Mouse (Mus musculus): ENCODE results near the gene Fam114a1. TPM values are rescaled to one million over a fixed set of nuclear protein-coding genes. Genes with fewer than 3 reads are reported as not detected.

Gene Fam114a1
- total and polyA plus RNA-seq, 3 experiments = 0.05 TPM; not detected in 2

- no peak overlapping the region for H3K4me3 ChIP-seq (ENCODE audit: low read depth, low read length)
- no peak for DNase-seq (ENCODE audit: low spot score)
- H3K9me3 ChIP-seq (replicated peaks) = no peaks in the 10 kb centered on the region
- H3K4me1 ChIP-seq (ENCODE audit: insufficient read depth, low read depth, low read length) = no peaks in the 10 kb centered on the region
- TF ChIP-seq POLR2AphosphoS5 (IDR thresholded peaks at IDR 0.05; ENCODE audit: insufficient replicate concordance, low read depth, low read length) = no peak
- TF ChIP-seq GATA2 (IDR thresholded peaks at IDR 0.05; ENCODE audit: borderline replicate concordance, low read depth, low read length) = no peak
- no peak for TF ChIP-seq TAL1 (conservative IDR thresholded peaks at IDR 0.05; ENCODE audit: low read depth, low read length)
- no peak for TF ChIP-seq CTCF (IDR thresholded peaks at IDR 0.05; ENCODE audit: low read depth, low read length)
- TF ChIP-seq GATA1 (IDR thresholded peaks at IDR 0.05; ENCODE audit: borderline replicate concordance, low read length) = no peak
- no peak for ATAC-seq (ENCODE audit: extremely low read depth, insufficient number of reproducible peaks, low FRiP score, poor library complexity, severe bottlenecking)
- no peaks in the 10 kb centered on the region for H3K36me3 ChIP-seq (replicated peaks)
- H3K27me3 ChIP-seq (ENCODE audit: insufficient read depth, low read length) = 0 out of 2 replicates have a peak, but pooled peaks cover 3% of the 10 kb centered on the region
Measured at GRCm38 (mm10) chr5:65071689-65072118, 101.8 kb downstream of the Fam114a1 start.

GRCm38 (mm10) chr5:65073247-65073646 is 103.4 kb downstream of the Fam114a1 start:
- Histone ChIP-seq H3K4me1 (ENCODE audit: insufficient read depth, low read depth, low read length) (peaks cover 3% of the 10 kb centered on the region; the same call in 1 of the 2 replicates), H3K36me3 (replicated peaks) (no peaks in the 10 kb centered on the region), H3K9me3 (replicated peaks) (no peaks in the 10 kb centered on the region), H3K27me3 (ENCODE audit: insufficient read depth, low read length) (0 out of 2 replicates have a peak, but pooled peaks cover 3% of the 10 kb centered on the region), H3K4me3 (ENCODE audit: low read depth, low read length) (no peak overlapping the region)
- TF ChIP-seq GATA2 (IDR thresholded peaks at IDR 0.05; ENCODE audit: borderline replicate concordance, low read depth, low read length) (no peak), TAL1 (conservative IDR thresholded peaks at IDR 0.05; ENCODE audit: low read depth, low read length) (no peak), CTCF (IDR thresholded peaks at IDR 0.05; ENCODE audit: low read depth, low read length) (no peak), GATA1 (IDR thresholded peaks at IDR 0.05; ENCODE audit: borderline replicate concordance, low read length) (no peak), POLR2AphosphoS5 (IDR thresholded peaks at IDR 0.05; ENCODE audit: insufficient replicate concordance, low read depth, low read length) (no peak)
- DNase-seq (ENCODE audit: low spot score) (no peak), ATAC-seq (ENCODE audit: extremely low read depth, insufficient number of reproducible peaks, low FRiP score, poor library complexity, severe bottlenecking) (no peak)

- ATAC-seq (ENCODE audit: extremely low read depth, insufficient number of reproducible peaks, low FRiP score, poor library complexity, severe bottlenecking) = no peak
- no peaks in the 10 kb centered on the region for H3K9me3 ChIP-seq (replicated peaks)
- DNase-seq (ENCODE audit: low spot score) = no peak
- H3K27me3 ChIP-seq (ENCODE audit: insufficient read depth, low read length) = no peaks in the 10 kb centered on the region
- no peaks in the 10 kb centered on the region for H3K36me3 ChIP-seq (replicated peaks)
- no peak overlapping the region for H3K4me3 ChIP-seq (ENCODE audit: low read depth, low read length)
- TF ChIP-seq CTCF (IDR thresholded peaks at IDR 0.05; ENCODE audit: low read depth, low read length) = no peak
- TF ChIP-seq GATA2 (IDR thresholded peaks at IDR 0.05; ENCODE audit: borderline replicate concordance, low read depth, low read length) = no peak
- no peak for TF ChIP-seq POLR2AphosphoS5 (IDR thresholded peaks at IDR 0.05; ENCODE audit: insufficient replicate concordance, low read depth, low read length)
- TF ChIP-seq GATA1 (IDR thresholded peaks at IDR 0.05; ENCODE audit: borderline replicate concordance, low read length) = no peak
- no peak for TF ChIP-seq TAL1 (conservative IDR thresholded peaks at IDR 0.05; ENCODE audit: low read depth, low read length)
- H3K4me1 ChIP-seq (ENCODE audit: insufficient read depth, low read depth, low read length) = peaks cover 3% of the 10 kb centered on the region; the same call in 1 of the 2 replicates
Measured at GRCm38 (mm10) chr5:65074693-65075092, 104.8 kb downstream of the Fam114a1 start.

GRCm38 (mm10) chr5:65076087-65076486 is 106.2 kb downstream of the Fam114a1 start:
- Histone ChIP-seq H3K4me1 (ENCODE audit: insufficient read depth, low read depth, low read length) (peaks cover 3% of the 10 kb centered on the region; the same call in 1 of the 2 replicates), H3K9me3 (replicated peaks) (no peaks in the 10 kb centered on the region), H3K36me3 (replicated peaks) (no peaks in the 10 kb centered on the region), H3K4me3 (ENCODE audit: low read depth, low read length) (no peak overlapping the region), H3K27me3 (ENCODE audit: insufficient read depth, low read length) (no peaks in the 10 kb centered on the region)
- DNase-seq (ENCODE audit: low spot score) (no peak), ATAC-seq (ENCODE audit: extremely low read depth, insufficient number of reproducible peaks, low FRiP score, poor library complexity, severe bottlenecking) (no peak)
- TF ChIP-seq CTCF (IDR thresholded peaks at IDR 0.05; ENCODE audit: low read depth, low read length) (no peak), POLR2AphosphoS5 (IDR thresholded peaks at IDR 0.05; ENCODE audit: insufficient replicate concordance, low read depth, low read length) (no peak), TAL1 (conservative IDR thresholded peaks at IDR 0.05; ENCODE audit: low read depth, low read length) (no peak), GATA1 (IDR thresholded peaks at IDR 0.05; ENCODE audit: borderline replicate concordance, low read length) (no peak), GATA2 (IDR thresholded peaks at IDR 0.05; ENCODE audit: borderline replicate concordance, low read depth, low read length) (no peak)

GRCm38 (mm10) chr5:65076748-65077147 is 106.9 kb downstream of the Fam114a1 start:
- DNase-seq (ENCODE audit: low spot score) (no peak), ATAC-seq (ENCODE audit: extremely low read depth, insufficient number of reproducible peaks, low FRiP score, poor library complexity, severe bottlenecking) (no peak)
- Histone ChIP-seq H3K27me3 (ENCODE audit: insufficient read depth, low read length) (no peaks in the 10 kb centered on the region), H3K4me3 (ENCODE audit: low read depth, low read length) (no peak overlapping the region), H3K9me3 (replicated peaks) (no peaks in the 10 kb centered on the region), H3K36me3 (replicated peaks) (no peaks in the 10 kb centered on the region), H3K4me1 (ENCODE audit: insufficient read depth, low read depth, low read length) (peaks cover 3% of the 10 kb centered on the region; the same call in 1 of the 2 replicates)
- TF ChIP-seq GATA1 (IDR thresholded peaks at IDR 0.05; ENCODE audit: borderline replicate concordance, low read length) = no peak
- no peak for TF ChIP-seq GATA2 (IDR thresholded peaks at IDR 0.05; ENCODE audit: borderline replicate concordance, low read depth, low read length)
- TF ChIP-seq POLR2AphosphoS5 (IDR thresholded peaks at IDR 0.05; ENCODE audit: insufficient replicate concordance, low read depth, low read length) = no peak
- TF ChIP-seq CTCF (IDR thresholded peaks at IDR 0.05; ENCODE audit: low read depth, low read length) = no peak
- TF ChIP-seq TAL1 (conservative IDR thresholded peaks at IDR 0.05; ENCODE audit: low read depth, low read length) = no peak

GRCm38 (mm10) chr5:65078081-65078480 is 108.2 kb downstream of the Fam114a1 start:
- no peak for ATAC-seq (ENCODE audit: extremely low read depth, insufficient number of reproducible peaks, low FRiP score, poor library complexity, severe bottlenecking)
- no peak for DNase-seq (ENCODE audit: low spot score)
- Histone ChIP-seq H3K9me3 (replicated peaks) (no peaks in the 10 kb centered on the region), H3K36me3 (replicated peaks) (no peaks in the 10 kb centered on the region), H3K4me1 (ENCODE audit: insufficient read depth, low read depth, low read length) (peaks cover 3% of the 10 kb centered on the region; the same call in 1 of the 2 replicates), H3K4me3 (ENCODE audit: low read depth, low read length) (no peak overlapping the region), H3K27me3 (ENCODE audit: insufficient read depth, low read length) (no peaks in the 10 kb centered on the region)
- TF ChIP-seq GATA1 (IDR thresholded peaks at IDR 0.05; ENCODE audit: borderline replicate concordance, low read length) (no peak), POLR2AphosphoS5 (IDR thresholded peaks at IDR 0.05; ENCODE audit: insufficient replicate concordance, low read depth, low read length) (no peak), CTCF (IDR thresholded peaks at IDR 0.05; ENCODE audit: low read depth, low read length) (no peak), GATA2 (IDR thresholded peaks at IDR 0.05; ENCODE audit: borderline replicate concordance, low read depth, low read length) (no peak), TAL1 (conservative IDR thresholded peaks at IDR 0.05; ENCODE audit: low read depth, low read length) (no peak)
